Mouse (Mus musculus): ENCODE results near the gene Vamp1.

DNA sequence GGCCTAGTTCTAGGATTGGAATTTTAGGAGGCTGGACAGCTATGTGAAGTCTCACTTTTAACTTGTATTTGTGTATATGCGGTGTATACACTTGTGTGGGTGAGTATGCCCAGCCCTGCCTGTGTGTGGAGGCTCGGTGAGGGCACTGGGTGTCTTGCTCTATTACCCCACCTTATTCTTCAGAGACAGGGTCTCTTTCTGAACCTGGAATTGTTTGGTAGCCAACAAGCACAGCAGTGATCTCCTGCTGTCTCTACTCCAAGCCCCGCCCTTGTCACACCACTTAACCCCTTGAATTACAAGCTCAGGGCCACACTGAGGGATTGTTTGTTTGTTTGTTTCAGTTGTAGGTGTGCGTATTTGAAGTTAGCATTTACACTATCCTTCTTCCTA, 16.7 kb downstream of the Vamp1 start:
- TF ChIP-seq GATA1 (IDR thresholded peaks at IDR 0.05; ENCODE audit: borderline replicate concordance, low read length) (no peak), FLI1 (IDR thresholded peaks at IDR 0.05; ENCODE audit: low read length) (no peak)
